Mouse (Mus musculus): ENCODE measurements around the gene Nkx2-5. TPM values are rescaled to one million over a fixed set of nuclear protein-coding genes. Genes with fewer than 3 reads are reported as not detected.
A peak's percentile ranks its signal among the peaks of the same experiment; 100 is the strongest.

The Nkx2-5 gene
- total RNA-seq (2021) = not detected
- long read RNA-seq, experiment 1 = 0 reads
- long read RNA-seq, experiment 2 = 0 reads

DNA sequence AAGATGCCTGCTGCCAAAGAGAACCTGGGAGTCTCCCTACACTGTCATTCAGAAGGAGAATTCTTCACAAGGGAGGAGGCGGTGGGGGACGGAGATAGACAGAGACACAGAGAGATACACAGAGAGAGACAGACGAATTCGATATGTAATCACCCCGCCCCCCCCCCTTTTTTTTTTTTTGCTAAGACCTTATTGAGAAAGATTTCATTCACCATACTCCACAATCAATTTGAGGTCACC, at the start of gene Nkx2-5:
Nkx2-5 (minus strand) TSS at position 101 of the 240 bp plus-strand sequence.
- DNase-seq = no peak

DNA sequence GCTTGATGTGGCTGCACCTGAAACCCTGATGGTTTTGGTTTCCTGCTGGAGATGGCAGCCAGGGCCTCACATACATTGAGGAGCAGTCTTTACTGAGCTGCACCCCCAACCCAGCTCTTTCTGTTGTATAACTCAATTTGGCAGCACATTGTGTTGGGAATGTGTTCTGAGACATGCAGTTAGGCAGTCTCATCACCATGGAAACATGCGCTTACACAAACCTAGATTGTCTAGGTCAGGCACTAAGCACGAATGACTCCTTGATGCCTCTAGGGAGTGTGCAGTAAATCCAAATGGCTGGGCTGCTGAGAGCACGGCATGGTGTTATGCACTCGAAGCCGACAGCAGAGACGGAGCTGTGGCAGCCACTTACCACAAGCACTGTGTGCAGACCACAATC, 49.5 kb upstream of the Nkx2-5 start:
- DNase-seq = no peak

DNA sequence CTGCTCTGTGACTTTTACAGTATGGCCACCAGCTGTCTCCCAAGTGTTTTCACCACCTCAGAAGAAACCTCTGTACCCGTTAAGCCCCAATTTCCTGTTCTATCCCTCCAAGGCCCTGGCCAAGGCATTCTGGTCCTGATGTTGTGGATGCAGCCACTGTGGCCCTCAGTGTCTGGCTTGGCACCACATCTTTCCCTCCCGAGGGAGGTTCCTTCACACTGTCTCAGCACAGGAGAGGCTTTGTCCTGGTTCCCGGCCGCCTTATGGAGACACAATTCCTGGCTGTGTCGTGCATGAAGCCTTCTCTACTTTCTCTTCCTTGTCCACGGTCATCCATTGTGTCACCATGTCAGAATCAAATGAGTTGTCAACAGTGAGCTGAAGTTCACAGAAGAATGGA, 48.7 kb upstream of the Nkx2-5 start:
- DNase-seq = no peak

DNA sequence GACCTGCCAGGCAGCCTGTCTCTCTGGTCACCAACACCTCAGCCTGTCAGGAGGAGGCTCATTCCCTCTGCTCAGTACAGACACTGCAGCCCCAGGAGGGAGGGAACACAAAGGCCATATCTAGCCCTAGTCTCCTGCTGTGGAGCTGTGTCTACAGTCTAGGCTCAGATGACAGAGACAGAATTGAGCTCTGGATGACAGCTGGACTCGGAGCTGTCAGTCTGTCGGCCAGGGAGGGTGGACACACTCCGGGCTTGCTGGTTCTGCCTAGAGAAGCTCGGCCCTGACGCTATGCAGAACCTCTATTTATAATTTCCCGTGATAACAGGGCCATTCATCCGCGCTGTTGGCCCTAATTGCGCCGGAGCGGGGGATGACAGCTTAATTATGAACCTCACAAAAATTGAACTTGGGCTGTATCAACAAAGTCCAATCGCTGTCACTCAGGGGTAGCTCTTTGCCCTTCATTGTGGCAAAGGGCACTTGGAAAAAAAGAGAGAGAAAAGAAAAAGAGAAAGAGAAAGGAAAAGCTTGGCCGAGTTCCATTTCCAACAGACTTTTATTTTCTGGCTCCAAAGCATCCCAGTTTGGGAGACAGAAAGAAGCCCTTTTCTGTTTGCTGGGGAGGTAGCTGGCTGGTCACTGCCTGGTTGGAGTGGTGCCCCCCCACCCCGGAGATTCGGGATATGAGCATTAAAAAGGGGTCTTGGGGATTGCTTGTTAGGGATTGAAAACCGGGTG, 48.0 kb upstream of the Nkx2-5 start:
- no peak for DNase-seq

DNA sequence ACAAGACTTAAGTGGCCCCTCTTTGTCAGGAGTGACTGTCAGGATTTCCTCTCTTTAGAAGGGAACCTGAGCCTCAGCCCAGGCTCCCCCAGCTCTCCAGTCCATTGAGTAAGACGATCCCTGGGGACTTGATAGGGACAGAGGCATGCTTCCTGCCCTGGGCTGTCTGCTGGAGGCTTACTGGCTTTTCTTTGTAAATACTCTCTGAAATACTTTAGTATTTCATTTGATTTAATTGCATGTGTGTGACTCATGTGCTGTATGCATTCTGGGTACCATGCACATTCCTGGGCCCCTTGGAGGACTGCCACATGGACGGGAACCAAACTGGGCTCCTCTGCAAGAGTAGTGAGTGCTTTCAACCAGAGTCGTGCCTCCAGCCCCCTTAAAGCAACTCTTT, 43.1 kb upstream of the Nkx2-5 start:
- no peak for DNase-seq

DNA sequence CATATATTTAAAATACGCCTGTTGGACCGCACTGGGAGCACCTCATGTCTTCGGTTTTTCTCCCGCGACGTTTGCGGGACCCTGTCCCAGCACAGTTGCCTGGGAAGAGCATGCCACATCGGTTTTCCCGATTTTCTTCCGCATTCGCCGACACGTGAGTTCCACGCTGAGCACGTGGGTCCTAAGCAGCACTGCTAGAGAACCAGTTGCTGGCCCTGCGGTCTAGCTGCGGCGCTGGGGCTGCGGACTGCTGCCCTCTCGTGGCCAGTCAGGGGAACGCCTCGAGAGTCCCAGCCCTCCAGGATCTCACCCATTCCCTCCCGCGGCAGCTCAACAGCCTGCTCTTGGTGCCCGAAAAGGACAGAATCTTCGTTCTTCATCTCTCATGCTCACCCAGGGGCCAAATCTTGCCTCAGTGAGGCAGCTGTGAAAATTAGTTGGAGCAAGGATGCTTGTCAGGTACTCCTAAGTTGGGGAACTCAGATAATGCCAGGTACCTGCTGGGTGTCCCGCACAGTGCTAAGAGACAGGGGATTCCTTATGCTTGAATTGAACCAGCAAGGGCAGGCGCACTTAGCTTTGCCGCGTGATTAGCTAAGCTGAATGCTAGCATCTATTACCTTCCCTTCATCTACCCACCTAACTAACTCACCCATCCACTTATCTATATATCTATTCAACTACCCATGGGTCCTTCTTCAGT, 41.4 kb upstream of the Nkx2-5 start:
- peak; percentile 90 for DNase-seq

DNA sequence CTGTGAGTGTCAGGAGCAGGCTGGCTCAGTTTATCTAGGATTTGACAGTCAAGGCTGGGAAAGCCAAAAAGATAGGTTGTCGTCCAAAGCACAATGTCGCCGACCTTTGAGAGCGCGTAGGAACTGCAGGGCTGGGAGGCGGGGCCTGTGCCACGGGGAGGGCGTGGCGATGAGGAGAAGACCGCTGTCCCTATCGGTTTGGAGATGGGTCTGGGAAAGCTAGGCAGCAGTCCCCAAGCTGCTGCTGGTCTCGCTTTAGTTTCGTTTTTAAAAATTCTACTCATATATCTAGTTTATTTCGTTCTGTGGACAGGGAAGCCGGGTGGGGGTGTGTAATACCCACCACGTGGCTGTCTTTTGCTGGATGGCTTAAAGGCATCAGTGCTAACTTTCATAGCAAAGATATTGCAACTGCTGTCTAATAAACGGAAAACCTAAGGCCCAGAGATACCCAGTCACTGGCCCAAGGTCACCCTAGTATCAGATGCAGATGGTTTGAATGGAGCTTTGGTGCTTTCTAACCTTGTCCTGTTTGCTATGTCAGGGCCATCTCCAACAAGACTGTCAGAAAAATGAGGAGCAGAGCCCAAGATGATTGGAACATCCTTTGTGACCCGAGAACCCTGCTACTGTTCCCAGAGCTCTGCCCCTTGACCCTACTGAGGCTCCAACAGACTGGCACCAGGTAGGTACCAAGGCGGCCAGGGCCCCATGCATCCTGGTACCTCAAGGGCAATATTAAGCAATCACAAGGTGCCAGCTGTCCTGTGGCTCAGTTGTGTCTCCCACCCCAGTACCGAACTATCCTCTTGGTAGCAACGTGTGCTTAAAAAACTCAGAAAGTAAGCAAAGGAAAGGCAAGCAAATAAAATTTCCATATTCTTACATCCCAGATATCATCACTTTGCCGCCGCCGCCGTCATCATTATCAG, 40.5 kb upstream of the Nkx2-5 start:
- peak; percentile 82 for DNase-seq

DNA sequence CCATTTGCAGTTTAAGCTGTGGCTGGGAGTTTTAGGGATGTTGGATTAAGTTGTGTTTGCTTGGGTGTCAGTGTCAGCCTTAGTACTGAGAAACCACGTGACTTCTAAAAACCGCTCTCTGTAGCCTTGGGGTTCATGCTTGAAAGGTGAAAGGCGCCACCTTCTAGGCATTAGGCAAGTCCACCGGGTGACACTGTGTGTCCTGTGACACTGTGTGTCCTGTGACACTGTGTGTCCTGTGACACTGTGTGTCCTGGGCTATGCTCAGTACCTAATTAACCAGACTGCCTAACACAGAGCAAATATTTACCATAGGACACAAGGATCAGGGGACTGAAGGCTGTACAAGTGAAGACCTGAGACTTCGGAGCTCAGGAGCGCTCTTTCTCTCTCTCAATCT, 38.8 kb upstream of the Nkx2-5 start:
- DNase-seq = no peak

DNA sequence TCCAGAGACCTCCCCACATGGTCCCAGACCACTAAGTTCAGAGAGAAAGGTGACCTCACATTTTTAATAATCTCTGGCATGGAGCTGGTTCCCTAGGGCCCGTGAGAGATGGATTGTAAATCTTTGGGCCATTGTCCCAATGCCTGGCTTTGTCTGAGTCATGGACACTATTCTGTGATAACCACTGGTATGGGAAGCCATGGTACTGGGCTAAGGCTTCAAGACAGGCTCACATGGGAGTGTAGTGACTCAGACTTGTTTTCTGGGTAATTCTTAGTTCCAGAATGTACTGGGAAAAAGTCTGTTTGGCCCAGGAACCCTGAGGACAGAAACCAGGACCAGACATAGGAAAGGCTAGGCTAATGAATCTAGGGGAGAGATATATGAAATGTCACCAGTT, 37.9 kb upstream of the Nkx2-5 start:
- DNase-seq = no peak

DNA sequence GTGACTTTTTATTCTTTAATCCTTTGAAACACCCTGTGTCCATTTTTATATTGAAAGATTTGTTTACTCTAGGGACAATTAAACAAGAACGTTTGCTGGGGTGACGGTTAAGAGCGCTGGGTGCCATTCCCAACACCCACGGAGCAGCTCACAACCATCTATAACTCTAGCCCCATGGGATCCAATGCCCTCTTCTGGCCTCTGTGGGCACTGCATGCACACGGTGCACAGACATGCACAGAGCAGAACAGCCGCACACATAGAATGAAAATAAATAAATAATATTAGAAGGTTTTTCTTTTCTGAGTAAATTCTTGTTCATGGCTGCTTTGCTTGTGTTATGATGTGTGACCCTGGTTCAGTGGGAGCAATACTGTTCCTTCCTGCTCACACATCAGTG, 34.4 kb upstream of the Nkx2-5 start:
- no peak for DNase-seq

DNA sequence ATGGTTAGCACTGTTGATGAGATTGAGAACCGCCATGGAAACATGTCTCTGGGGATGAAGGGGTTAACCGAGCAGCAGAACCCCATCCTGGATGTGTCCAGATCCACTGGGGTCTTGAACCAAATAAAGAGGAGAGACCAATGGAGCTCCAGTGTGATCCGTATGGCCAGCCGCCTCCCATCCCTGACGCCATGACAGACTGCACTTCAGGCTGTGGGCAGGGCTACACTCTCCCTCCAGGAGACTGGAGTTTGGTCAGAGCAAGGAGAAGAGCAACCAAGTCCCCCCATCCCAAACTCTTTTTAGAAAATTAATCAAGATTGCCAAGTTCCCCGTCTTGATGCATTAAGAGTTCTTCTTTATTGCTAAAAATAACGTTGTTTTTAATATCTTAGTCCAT, 33.1 kb upstream of the Nkx2-5 start:
- no peak for DNase-seq

DNA sequence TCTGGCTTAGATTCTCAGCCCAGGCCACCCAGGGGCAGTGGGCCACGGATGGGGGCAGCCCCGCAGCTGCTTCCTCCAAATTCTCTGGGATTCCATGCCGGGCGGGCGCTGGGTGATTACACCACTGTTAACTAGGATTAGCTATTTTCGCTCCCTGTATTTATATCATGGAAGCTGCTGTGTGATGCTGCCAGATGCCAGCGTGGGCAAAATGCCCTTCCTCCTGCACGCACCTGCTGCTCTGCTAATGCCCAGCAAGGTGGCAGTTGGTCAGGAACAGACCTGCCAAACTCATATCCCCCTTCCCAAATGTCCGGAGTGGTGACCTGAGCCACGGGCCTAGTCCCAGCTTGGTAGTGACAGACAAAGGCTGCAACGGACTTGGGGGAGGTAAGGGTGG, 29.7 kb upstream of the Nkx2-5 start:
- no peak for DNase-seq

DNA sequence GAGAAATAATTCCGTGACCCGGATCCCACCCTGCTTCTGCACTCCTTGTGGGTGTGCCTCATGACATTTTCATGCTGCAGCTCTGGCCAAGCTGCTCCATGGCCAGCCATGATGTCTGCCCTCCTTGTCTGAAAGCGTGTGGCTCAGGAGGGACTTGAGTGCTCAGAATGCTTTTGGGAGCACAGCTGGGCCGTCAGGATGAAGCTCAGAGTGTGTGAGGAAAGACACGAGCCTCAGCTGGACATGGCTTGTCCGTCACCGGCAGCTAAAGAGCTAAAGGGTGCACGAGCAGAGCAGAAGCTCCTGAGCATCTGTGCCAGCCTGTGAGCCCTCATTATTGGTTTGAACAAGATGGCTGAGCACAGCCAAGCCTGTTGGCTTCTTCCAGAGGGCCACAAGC, 28.7 kb upstream of the Nkx2-5 start:
- DNase-seq = no peak

DNA sequence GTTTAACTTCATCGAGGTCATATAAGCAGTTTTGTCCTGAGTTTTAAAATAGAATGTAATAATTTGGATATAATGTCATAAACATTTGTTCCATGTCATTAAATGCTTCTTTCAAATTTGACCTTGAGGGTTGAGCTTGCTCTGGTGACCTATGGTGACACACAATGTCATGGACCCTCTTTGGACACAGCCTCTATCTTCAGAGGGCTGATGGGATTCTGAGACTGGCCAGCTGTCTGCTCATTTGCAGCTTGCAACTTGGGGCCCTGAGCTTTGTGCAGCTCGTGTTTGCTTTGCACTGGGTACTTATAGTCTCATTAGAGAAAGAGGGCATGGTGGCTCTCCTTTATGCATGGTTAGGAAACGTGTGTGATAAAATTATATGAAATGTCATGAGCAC, 28.1 kb upstream of the Nkx2-5 start:
- no peak for DNase-seq

DNA sequence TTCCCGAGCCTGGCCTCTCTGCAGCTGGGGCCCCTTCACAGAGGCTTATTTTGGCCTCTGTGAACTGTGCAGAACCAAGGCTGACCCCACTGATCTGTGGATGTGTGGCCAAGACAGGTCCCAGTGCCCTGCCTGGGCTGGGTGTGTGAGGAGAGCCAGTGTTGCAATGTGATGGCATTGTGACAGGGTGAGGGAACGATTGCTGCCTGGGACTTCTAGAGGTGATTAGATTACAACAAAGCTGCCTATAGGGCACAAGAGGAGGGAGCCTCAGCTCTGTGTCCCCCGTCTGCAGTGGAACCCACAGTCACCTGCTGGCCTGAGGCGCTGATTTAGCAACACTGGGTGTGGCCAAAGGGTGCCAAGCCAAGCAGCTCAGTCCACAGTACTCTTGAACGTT, 23.9 kb upstream of the Nkx2-5 start:
- DNase-seq = no peak

DNA sequence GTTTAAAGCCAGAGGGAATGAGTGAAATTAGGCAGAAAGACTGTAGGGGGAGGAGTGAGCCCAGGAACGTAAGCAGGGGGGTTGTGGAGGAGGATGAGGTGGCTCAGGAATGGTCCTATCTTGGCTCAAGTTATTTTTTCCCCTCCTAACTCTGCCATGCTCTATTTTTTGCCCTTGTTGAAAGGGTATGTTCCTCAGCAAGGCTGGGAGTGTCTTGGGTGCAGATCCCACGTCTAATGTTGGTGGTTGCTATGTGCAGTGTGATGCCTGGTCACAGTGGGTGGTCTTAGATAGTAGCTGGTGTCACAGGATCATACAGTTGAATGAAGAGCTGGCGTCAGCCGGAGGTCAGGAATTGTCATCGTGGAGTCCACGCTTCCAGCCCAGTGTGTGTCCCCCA, 20.3 kb upstream of the Nkx2-5 start:
- no peak for DNase-seq

DNA sequence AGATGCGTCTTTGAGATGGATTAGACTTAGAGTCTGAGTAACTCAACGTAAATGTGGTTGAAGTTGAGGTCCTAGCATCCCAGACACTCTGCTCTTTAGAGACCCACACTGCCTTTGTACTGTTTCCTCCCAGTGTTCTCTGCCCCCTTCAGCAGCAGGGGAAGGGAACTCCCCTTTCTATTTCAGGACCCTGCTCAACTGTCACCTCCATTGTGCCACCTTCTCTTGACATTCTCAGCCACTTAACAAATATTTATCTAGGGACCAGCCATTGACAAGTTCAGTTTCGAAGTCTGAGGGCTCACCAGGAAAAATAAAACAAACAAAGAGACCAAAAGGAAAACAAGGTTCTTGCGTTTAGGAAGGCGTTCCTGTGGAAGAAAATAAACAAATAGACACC, 19.5 kb upstream of the Nkx2-5 start:
- DNase-seq = no peak

DNA sequence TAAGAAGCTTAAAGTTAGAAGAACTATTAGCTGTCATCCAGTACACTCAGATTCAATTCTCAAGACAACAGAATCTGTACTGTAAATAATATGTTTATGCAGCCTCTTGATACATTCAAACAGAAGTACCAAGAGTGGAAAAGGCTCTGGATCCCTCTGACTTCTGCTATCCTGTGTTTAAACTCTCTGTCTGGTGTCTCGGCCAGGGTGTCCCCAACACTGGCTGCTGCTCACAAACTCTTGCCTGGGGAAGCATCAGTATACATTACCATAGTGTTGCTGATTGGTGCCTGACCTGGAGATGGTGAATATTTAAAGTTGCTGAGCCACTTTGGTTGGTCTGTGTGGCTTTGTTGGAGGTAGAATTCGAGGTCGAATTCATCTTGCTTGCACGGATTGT, 17.0 kb upstream of the Nkx2-5 start:
- no peak for DNase-seq

DNA sequence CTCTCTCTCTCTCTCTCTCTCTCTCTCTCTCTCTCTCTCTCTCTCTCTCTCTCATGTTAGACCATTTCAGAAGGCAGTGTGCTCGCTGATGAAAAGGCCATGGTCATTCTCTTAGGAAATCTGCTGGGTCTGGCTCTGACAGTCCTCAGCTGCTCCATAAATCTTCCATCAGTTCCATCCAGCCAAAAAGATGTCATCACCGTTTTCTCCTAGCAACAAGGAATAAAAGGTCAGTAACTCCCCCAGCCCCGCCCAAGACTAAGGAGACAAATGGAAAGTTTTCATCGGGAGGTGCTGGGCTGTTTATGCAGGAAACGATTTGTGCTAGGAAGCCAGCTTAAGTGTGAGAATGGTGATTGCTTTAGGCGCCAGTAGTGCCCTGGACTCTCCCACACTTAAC, 16.6 kb upstream of the Nkx2-5 start:
- no peak for DNase-seq

DNA sequence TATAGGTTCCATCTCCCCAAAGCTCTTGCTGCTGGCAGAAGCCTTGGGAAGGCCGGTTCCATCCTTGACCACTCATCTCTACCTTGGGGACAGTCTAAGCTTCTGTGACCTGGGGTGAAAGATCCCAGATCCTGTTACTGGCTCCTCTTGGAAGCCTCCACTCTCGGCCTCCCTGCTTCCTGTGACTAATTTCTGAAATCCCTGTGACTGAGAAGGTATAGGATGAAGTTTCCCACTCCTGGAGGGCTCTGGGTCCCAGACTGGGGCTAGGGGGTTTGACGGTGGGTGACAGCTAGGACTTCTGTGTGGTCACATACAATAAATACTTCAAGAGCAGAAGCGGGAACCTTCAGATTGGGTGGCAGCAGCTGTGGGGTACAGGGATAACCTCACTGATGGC, 16.1 kb upstream of the Nkx2-5 start:
- DNase-seq = no peak

DNA sequence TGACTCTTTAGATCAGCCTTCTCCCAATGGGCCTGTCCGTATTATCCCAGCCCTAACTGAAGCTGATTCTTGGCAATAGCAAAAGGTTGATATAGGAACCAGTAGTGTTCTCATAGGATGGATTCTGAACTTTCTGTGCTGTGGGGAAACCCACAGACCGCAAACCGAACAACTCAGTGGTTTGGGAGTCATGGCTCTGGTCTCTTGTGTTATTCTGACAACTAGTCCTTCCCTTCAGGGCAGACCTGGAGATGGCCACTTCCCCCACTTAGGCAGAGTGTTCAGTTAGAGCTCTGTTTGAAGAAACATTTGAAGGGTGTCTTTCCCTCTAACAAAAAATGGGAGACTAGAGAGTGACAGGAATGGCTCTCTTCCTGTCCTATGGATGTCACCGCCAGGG, 7.5 kb upstream of the Nkx2-5 start:
- no peak for DNase-seq

DNA sequence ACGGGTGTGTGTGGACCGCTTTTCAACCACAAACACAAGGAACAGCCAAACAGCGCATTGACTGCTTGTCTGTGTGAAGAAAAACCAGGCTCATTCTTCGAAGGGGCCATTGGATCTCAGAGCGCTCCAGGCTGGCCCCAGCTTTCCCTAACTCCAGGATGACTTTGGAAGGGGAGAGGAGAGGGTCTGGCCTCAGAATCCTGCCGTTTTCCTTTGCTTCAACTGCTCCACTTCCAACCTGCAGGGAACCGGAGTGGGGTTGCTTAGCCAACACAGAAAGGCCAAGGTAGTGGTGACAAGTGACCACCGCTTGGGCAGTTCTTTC, 6.3 kb upstream of the Nkx2-5 start:
- no peak for DNase-seq

DNA sequence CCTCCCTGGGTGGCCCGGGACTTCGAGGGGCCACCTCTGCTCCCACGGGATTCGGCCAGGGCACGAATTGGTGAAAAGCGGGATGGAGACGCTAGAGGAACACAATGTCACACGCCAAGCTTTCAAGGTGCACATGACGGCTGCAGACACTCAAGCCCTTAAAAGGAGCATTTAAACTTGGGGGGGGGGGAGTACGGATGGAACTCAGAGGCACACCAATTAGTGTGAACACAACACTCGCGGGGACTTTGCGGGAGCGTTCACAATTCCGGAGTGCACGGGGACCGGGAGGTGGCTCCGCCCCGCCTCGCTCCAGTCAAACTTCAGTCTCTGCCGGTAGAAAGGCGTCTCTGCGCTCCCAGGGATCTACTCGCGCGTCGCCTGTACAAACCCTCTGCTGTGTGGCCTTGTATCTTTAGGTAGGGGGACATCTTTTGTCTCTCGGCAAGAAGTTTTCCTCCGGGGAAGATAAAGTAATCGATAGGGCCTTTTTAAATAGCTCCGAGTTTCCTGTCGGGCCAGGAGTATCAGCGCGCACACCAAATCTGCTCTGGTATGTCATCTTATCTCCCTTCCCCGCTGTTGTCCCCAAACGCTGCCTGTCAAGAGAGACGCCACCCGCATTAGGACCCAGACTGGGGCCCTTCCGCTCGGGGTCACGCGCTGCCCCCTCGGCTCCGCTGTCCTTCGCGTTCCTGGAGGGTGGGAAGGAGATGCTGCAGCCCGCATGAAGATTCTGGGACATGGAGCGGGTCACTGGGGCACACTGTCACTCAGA, 5.7 kb upstream of the Nkx2-5 start:
- DNase-seq = no peak
